Mouse (Mus musculus) heart, embryonic 14.5 days (tissue): ENCODE data around the gene Slc46a1. TPM values are rescaled to one million over a fixed set of nuclear protein-coding genes. Genes with fewer than 3 reads are reported as not detected.
A peak's percentile ranks its signal among the peaks of the same experiment; 100 is the strongest.

ENCODE experiments used
- ATAC-seq: fragments of 200-750 bp; cut with Nextera tagmentation; 2 replicates; pipeline ENCODE4 v1.8.0; 2017; ENCODE audit warnings: low read depth, moderate TSS enrichment; ENCODE audit not compliant: insufficient number of reproducible peaks, insufficient read depth, low FRiP score
- H3K27ac ChIP-seq, 2 experiments: fragments of 200-500 bp in 1 of 2; fragments of 300-500 bp in 1 of 2; sonication (generic) in 1 of 2; replicated peaks in 1 of 2; 2 replicates each; pipeline ENCODE4 v1.5.1; 2012 to 2014; ENCODE audit warnings: low read depth in 2 of 2, low read length in 2 of 2, control low read depth in 1 of 2, mild to moderate bottlenecking in 1 of 2, mixed read lengths in 1 of 2; ENCODE audit not compliant: control insufficient read depth in 1 of 2, insufficient read depth in 1 of 2
- H3K27me3 ChIP-seq: fragments of 300-500 bp; sonication (generic); 2 replicates; pipeline ENCODE4 v1.6.1; 2014; ENCODE audit warnings: mild to moderate bottlenecking, low read length, control low read depth; ENCODE audit not compliant: control insufficient read depth, insufficient read depth
- H3K36me3 ChIP-seq: fragments of 300-500 bp; sonication (generic); 2 replicates; pipeline ENCODE4 v1.6.1; 2014; ENCODE audit warnings: mild to moderate bottlenecking, control low read depth, low read length, mixed read lengths; ENCODE audit not compliant: control insufficient read depth, insufficient read depth
- H3K4me1 ChIP-seq, 2 experiments: fragments of 200-500 bp in 1 of 2; fragments of 300-500 bp in 1 of 2; sonication (generic) in 1 of 2; 2 replicates each; pipeline ENCODE4 v1.6.1; 2012 to 2014; ENCODE audit warnings: low read length in 2 of 2, control low read depth in 1 of 2, mixed read lengths in 1 of 2; ENCODE audit not compliant: control insufficient read depth in 2 of 2, insufficient read depth in 2 of 2
- H3K4me2 ChIP-seq: fragments of 300-500 bp; sonication (generic); 2 replicates; pipeline ENCODE4 v1.6.1; 2014; ENCODE audit warnings: mild to moderate bottlenecking, low read length
- H3K4me3 ChIP-seq, 2 experiments: fragments of 200-500 bp in 1 of 2; fragments of 300-500 bp in 1 of 2; sonication (generic) in 1 of 2; 2 replicates each; pipeline ENCODE4 v1.5.1; 2012 to 2014; ENCODE audit warnings: low read length in 2 of 2, mild to moderate bottlenecking in 2 of 2, control low read depth in 1 of 2, low read depth in 1 of 2, moderate library complexity in 1 of 2; ENCODE audit not compliant: control insufficient read depth in 1 of 2, insufficient read depth in 1 of 2
- H3K9ac ChIP-seq: fragments of 300-500 bp; sonication (generic); 2 replicates; pipeline ENCODE4 v1.6.1; 2014; ENCODE audit warnings: mild to moderate bottlenecking, low read length
- H3K9me3 ChIP-seq: fragments of 300-500 bp; sonication (generic); 2 replicates; pipeline ENCODE4 v1.6.1; 2016; ENCODE audit warnings: low read length, control low read depth; ENCODE audit not compliant: control insufficient read depth
- WGBS: fragments of 180-500 bp; shearing (Covaris S2); extraction: QIAGEN DNeasy Blood & Tissue Kit; methylation state at CpG from one replicate; pipeline ENCODE4 v1.1.7; 2014; 5-methylcytosine and 5-hydroxymethylcytosine counted together
- polyA plus RNA-seq: library from polyadenylated mRNA; unstranded; fragments of >200 nt; fragmentation: Nextera tagmentation; extraction: Ambion mirVana; gene quantifications from 2 replicates; pipeline ENCODE4 v1.2.1, GENCODE M21; 2014

Gene Slc46a1
- polyA plus RNA-seq, 1 experiment from 2014 or later = 8.1 TPM

DNA sequence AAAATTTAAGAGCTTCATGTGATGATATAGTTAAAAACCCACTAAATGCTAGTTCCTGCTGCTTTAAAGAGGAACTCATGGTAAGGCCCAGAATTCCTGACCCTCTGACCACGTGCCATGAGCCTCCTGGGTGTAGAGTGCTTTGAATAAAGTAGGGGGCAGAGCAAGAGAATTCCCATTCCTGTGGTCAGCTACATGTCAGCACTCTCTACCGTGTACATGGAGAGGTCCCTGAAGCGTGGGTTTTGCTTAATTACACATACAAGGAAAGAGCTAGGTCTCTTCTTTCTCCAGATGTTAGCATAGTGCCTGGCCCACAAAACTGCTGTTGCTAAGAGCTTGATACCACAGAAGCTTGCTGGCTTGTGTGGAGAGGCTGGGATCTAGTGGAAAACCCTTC lies 39.9 kb downstream of the Slc46a1 start:
- no peak overlapping the region for H3K27ac ChIP-seq
- no peaks in the 10 kb centered on the region for H3K9me3 ChIP-seq
- no peak overlapping the region for H3K4me2 ChIP-seq
- no peak for ATAC-seq
- no peaks in the 10 kb centered on the region for H3K4me1 ChIP-seq
- no peak overlapping the region for H3K9ac ChIP-seq
- 80% methylated on average over 3 of the region's 3 CpGs for WGBS
- no peak overlapping the region for H3K4me3 ChIP-seq
- H3K36me3 ChIP-seq = peaks cover 44% of the 10 kb centered on the region
- H3K27me3 ChIP-seq = peaks cover 8% of the 10 kb centered on the region

DNA sequence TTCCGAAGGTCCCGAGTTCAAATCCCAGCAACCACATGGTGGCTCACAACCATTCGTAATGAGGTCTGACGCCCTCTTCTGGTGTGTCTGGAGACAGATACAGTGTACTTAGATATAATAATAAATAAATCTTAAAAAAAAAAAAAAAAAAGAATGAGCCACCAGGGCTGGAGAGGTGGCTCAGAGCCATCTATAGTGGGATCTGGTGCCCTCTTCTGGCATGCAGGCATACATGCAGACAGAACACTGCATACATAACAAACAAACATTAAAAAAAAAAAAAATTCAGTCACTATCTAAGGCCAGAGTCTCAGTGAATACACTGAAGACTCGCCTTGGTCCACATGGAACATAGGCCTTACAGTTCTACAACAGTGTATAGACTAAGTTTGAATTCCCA lies 43.7 kb downstream of the Slc46a1 start:
- peaks cover 50% of the 10 kb centered on the region for H3K36me3 ChIP-seq
- 74% methylated on average over 5 of the region's 5 CpGs for WGBS
- ATAC-seq = no peak

DNA sequence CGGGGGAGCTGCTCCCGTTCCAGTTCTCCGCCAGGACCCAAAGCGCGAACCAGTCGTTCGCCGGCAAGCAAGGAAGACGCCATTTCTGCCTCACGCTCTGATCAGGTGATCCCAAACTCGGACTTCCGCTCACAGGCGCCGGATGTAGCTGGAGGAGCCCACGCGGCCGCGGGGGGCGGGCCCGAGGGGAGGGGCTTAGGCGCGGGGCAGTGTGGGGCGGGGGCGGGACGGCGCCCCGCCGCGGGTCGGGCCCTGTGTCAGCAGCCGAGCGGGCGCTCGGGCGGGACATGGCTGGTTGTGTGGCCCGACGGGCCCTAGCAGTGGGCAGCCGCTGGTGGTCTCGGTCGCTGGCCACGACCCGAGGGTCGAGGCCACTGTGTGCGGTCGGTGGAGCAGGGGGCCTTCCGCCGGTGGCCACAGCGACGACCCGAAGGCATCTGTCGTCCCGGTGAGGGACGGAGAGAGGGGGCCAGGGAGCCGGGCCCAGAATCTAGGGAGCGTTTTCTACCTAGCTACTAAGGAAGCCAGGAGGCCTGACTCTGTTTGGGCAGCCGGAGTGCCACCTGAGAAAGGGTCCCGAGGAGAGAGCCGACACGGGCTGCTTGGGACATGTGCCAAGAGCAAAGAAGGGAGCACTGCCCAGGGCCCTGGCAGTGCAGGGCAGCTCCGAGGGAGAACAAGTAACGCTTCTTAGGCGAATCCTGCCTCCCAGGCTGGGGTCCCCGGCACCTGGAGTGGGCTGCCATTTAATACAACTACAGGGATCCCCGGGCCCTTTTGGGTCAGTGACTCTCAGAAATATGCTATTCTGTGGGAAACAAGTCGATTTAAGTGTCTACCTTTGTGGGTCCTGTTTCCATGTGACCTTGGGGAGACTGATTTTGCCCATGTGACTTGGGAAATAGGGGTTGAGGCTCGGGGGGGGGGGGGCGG lies 46.8 kb downstream of the Slc46a1 start, which contains the start of the genes Tmem199 and Poldip2:
Tmem199 (minus strand) TSS at position 148 of the 933 bp plus-strand sequence.
Poldip2 (plus strand) TSS at position 169 of the 933 bp plus-strand sequence.
- H3K36me3 ChIP-seq = peaks cover 60% of the 10 kb centered on the region
- peak within 1 kb of the TSS; percentile 89 for H3K4me2 ChIP-seq
- H3K9me3 ChIP-seq = no peaks in the 10 kb centered on the region
- peak within 1 kb of the TSS; percentile 85 to 89 for H3K4me3 ChIP-seq
- peak; percentile 94 for ATAC-seq
- H3K27me3 ChIP-seq = no peaks in the 10 kb centered on the region
- under 1% methylated on average over 67 of the region's 67 CpGs for WGBS
- peak within 1 kb of the TSS; percentile 96 for H3K9ac ChIP-seq
- H3K4me1 ChIP-seq = peaks cover 0 to 15% of the 10 kb centered on the region in 2 experiments; a peak in 3 of 4 replicates
- H3K27ac ChIP-seq = peak within 1 kb of the TSS; percentile 68 to 86

More for the DNA sequence above, 43.7 kb downstream of the Slc46a1 start:
- H3K4me1 ChIP-seq = peaks cover 0 to 15% of the 10 kb centered on the region in 2 experiments; a peak in 3 of 4 replicates
- no peak overlapping the region for H3K4me2 ChIP-seq
- no peak overlapping the region for H3K27ac ChIP-seq
- no peaks in the 10 kb centered on the region for H3K27me3 ChIP-seq
- H3K4me3 ChIP-seq = no peak overlapping the region
- no peak overlapping the region for H3K9ac ChIP-seq
- H3K9me3 ChIP-seq = no peaks in the 10 kb centered on the region

DNA sequence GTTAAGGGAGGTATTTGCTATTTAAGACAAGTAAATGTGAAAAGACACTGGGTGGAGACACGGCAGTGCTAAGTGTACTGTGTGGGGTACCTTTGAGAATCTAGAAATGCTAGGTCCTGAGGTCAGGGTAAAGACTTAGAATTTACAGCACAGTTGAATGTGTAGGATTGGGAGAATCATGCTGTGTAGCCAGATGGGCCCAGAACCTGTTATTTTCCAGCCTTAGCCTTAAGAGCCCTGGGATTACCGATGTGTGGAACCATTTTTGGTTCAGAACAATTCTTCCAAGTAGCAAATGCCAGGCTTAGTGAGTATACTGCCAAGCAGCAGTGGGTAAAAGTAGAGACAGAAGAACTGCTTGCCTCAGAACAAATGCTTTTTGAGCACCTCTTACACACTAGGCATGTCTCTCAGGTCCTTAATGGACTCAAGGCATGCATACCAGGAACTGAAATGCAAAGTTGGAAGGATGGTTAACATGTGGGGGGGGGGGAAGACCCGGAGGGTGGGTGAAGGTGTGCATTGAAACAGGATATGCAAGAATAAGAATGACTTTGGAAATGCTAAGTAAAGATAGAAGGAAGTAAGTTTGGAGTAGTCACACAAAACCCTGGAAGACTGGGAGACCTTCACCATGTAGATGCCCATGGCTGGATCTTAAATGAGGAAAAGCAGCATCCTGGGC lies 47.8 kb downstream of the Slc46a1 start:
- Histone ChIP-seq H3K27me3 (no peaks in the 10 kb centered on the region), H3K4me3 (peak overlapping the region in 1 of 2 experiments; percentile 85; a peak in 2 of 4 replicates), H3K9me3 (no peaks in the 10 kb centered on the region), H3K9ac (peak overlapping the region; percentile 96), H3K4me2 (peak overlapping the region; percentile 89), H3K27ac (no peak overlapping the region), H3K36me3 (peaks cover 60% of the 10 kb centered on the region), H3K4me1 (peaks cover 0 to 15% of the 10 kb centered on the region in 2 experiments; a peak in 3 of 4 replicates)
- 74% methylated on average over 3 of the region's 3 CpGs for WGBS
- ATAC-seq = no peak

DNA sequence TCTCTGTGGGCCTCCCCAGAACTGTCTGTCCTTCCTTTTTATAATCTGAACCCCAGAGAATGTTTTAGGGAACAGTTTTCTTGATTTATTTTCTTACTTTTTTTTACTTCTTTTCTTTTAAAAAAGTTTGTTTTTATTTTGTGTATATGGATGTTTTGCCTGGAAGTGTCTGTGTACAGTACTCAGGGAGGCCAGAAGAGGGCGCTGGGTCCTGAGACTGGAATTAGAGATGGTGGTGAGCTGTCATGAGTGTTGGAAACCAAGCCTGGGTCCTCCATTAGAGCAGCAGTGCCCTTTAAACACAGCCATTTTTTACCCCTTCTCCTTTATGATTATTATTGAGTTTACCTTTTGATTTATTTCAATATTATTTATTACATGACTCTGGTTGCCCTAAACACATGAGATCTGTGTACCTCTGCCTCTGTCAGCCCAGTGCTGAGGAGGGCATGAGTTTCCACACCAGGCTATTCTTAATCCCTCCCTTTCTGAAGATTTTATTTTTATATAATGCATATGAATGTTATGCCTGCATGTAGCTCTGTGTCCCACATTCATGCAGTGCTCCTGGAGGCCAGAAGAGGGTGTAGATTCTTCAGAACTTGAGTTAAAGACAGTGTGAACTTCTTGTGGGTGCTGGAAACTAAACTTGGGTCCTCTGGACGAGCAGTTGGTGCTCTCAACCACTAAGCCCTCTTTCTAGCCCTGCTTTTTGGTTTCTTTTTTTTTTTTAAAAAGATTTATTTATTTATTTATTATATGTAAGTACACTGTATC lies 50.2 kb downstream of the Slc46a1 start:
- Histone ChIP-seq H3K4me2 (no peak overlapping the region), H3K27ac (no peak overlapping the region), H3K4me3 (no peak overlapping the region), H3K9ac (no peak overlapping the region), H3K36me3 (peaks cover 68% of the 10 kb centered on the region), H3K4me1 (peaks cover 0 to 15% of the 10 kb centered on the region in 2 experiments; a peak in 3 of 4 replicates), H3K27me3 (no peaks in the 10 kb centered on the region), H3K9me3 (no peaks in the 10 kb centered on the region)
- 64% methylated on average over 2 of the region's 2 CpGs for WGBS
- no peak for ATAC-seq

DNA sequence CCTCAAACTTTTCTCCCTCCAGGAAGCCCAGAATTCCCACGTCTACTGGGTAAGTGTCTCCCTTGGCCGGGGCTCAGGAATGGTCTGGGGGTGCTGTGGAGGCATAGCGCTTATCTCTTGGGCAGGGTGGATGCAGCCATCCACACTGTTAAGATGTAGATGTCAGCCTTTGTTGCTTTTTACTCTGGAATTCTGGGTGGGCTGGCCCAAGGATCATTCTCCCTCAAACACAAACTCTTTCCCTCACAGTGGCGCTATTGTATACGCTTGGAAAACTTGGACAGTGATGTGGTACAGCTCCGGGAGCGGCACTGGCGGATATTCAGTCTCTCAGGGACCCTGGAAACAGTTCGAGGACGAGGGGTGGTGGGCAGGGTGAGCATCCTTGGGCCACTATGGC lies 53.4 kb downstream of the Slc46a1 start:
- Histone ChIP-seq H3K4me2 (no peak overlapping the region), H3K36me3 (peaks cover 97% of the 10 kb centered on the region), H3K9ac (no peak overlapping the region), H3K4me3 (no peak overlapping the region), H3K9me3 (no peaks in the 10 kb centered on the region), H3K4me1 (no peaks in the 10 kb centered on the region), H3K27me3 (no peaks in the 10 kb centered on the region), H3K27ac (no peak overlapping the region)
- WGBS = 91% methylated on average over 10 of the region's 10 CpGs
- ATAC-seq = no peak
